Mouse (Mus musculus) thymus, adult 2 months (tissue): Measurements from ENCODE around the gene Hdac4.

Experiments used
- CTCF ChIP-seq: fragments of 200-500 bp; IDR thresholded peaks from 2 replicates; pipeline ENCODE4 v1.5.1; 2012; ENCODE audit warnings: mild to moderate bottlenecking, control low read depth, low read length, moderate library complexity, borderline replicate concordance; ENCODE audit not compliant: control insufficient read depth, poor library complexity, insufficient read depth; ENCODE audit errors: extremely low read depth
- POLR2A ChIP-seq: fragments of 200-500 bp; IDR thresholded peaks from 2 replicates; pipeline ENCODE4 v1.6.1; 2012; ENCODE audit warnings: mild to moderate bottlenecking, low read length, control low read depth, moderate library complexity; ENCODE audit not compliant: control insufficient read depth, poor library complexity, insufficient read depth; ENCODE audit errors: extremely low read depth

GRCm38 (mm10) chr1:92212003-92212750 is 16.7 kb upstream of the Hdac4 start:
- TF ChIP-seq CTCF (no peak), POLR2A (no peak)
